Mouse (Mus musculus) kidney, adult 9 months (tissue): Measurements from ENCODE around the gene Tcta.
"Not testable (repeated sequence)": the region's sequence is repeated elsewhere in the genome, so short reads cannot be mapped to it uniquely, and the experiment has no call there.

ENCODE experiments used
- DNase-seq: peaks from one replicate; pipeline ENCODE4 v3.0.0; 2022

Tcta gene

GRCm38 (mm10) chr9:108305629-108306520 lies at the start of gene Tcta, which contains the start of gene Rhoa:
Tcta (minus strand) TSS chr9:108306160.
Rhoa (plus strand) TSS chr9:108306129.
- DNase-seq: peak; percentile 100

GRCm38 (mm10) chr9:108349727-108350126 lies 43.8 kb upstream of the Tcta start:
- DNase-seq: no peak

- DNase-seq: peak; percentile 42
Observed at GRCm38 (mm10) chr9:108348290-108348680, 42.3 kb upstream of the Tcta start.

- peak; percentile 90 for DNase-seq
Observed at GRCm38 (mm10) chr9:108347540-108348289, 41.8 kb upstream of the Tcta start, which contains the start of gene Usp4. Usp4 (plus strand) TSS chr9:108347853.

GRCm38 (mm10) chr9:108347024-108347423 lies 41.1 kb upstream of the Tcta start:
- DNase-seq: peak; percentile 60

- peak; percentile 17 for DNase-seq
Observed at GRCm38 (mm10) chr9:108344471-108344870, 38.5 kb upstream of the Tcta start.

- no peak for DNase-seq
Observed at GRCm38 (mm10) chr9:108343835-108344234, 37.9 kb upstream of the Tcta start.

- peak; percentile 22 for DNase-seq
Observed at GRCm38 (mm10) chr9:108343331-108343730, 37.4 kb upstream of the Tcta start.

- DNase-seq: peak; percentile 93
Observed at GRCm38 (mm10) chr9:108342301-108342831, 36.4 kb upstream of the Tcta start.

- peak; percentile 54 for DNase-seq
Observed at GRCm38 (mm10) chr9:108341801-108342200, 35.8 kb upstream of the Tcta start.

GRCm38 (mm10) chr9:108341139-108341475 lies 35.1 kb upstream of the Tcta start:
- peak; percentile 53 for DNase-seq

- DNase-seq: peak; percentile 53
Observed at GRCm38 (mm10) chr9:108340258-108341138, 34.5 kb upstream of the Tcta start.

GRCm38 (mm10) chr9:108339886-108340257 lies 33.9 kb upstream of the Tcta start:
- no peak for DNase-seq

- peak; percentile 98 for DNase-seq
Observed at GRCm38 (mm10) chr9:108338886-108339781, 33.2 kb upstream of the Tcta start, which contains the start of gene Gpx1. Gpx1 (plus strand) TSS chr9:108338903.

- no peak for DNase-seq
Observed at GRCm38 (mm10) chr9:108338551-108338885, 32.6 kb upstream of the Tcta start.

- DNase-seq: no peak
Observed at GRCm38 (mm10) chr9:108337848-108338550, 32.0 kb upstream of the Tcta start.

- DNase-seq: no peak
Observed at GRCm38 (mm10) chr9:108325811-108326210, 19.9 kb upstream of the Tcta start.

- DNase-seq: no peak
Observed at GRCm38 (mm10) chr9:108324784-108325183, 18.8 kb upstream of the Tcta start.

GRCm38 (mm10) chr9:108322054-108322453 lies 16.1 kb upstream of the Tcta start:
- not testable (repeated sequence) for DNase-seq

- DNase-seq: no peak
Observed at GRCm38 (mm10) chr9:108318462-108318861, 12.5 kb upstream of the Tcta start.

- no peak for DNase-seq
Observed at GRCm38 (mm10) chr9:108317572-108317971, 11.6 kb upstream of the Tcta start.
